ENCODE assay signal across 18 mouse cellular contexts in the genomic region with DNA sequence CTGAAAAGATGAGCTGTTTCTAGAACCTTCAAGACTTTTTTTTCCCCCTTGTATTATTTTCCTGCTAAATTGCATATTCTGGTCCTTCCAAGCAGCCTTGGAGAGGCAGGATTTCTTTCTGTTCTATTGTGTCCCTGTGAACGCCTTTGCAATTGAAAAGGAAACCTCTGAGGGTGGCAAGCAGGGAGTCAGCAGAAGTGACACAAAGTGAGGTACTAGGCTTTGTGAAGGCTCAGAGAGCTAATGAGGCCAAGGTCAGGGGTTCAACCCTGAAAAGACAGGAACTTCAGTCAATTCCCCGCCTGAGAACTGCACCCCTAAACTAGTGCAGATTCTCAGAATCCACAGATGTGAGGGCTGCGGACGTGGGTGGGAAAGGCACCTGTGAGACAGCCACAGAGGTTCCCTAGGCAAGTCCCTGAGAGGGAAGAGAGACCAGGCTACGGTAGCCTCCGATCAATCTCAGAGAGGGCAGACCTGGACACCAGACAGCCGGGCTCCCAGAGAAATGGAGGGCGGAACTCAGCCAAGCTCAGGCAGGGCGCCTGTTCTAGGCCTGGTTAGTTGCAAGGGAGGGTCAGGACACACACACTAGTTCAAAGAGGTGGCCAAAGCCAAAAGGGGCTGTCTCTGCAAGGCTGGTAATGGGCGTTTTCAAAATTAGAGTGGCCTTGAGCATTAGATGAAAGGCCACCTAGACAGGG. TPM values are rescaled to one million over a fixed set of nuclear protein-coding genes. Genes with fewer than 3 reads are reported as not detected.
DNase-seq lines count a peak whose midpoint lies in the region; ATAC-seq and TF ChIP-seq lines count a peak whose summit lies in the region.
"Had no signal": no experiment of that assay in that cellular context is flagged by ENCODE, and none has a peak within 500 bp of the region (broad histone marks: within the 10 kb centered on the region; RNA-seq: fewer than 3 reads in every experiment).

No protein-coding gene starts in this region.

- no peak for TF ChIP-seq EP300 in liver, postnatal 0 days (IDR thresholded peaks at IDR 0.05; ENCODE audit: low read depth)

- no peak overlapping the region for H3K9ac ChIP-seq in liver, adult 2 months (ENCODE audit: low read depth, low read length)
- H3K9ac ChIP-seq in liver, postnatal 0 days (replicated peaks), result no peak overlapping the region
- peak overlapping the region; percentile 41 for H3K9ac ChIP-seq in heart, embryonic 16.5 days (ENCODE audit: low read length)
- H3K9ac ChIP-seq: hindbrain, embryonic 14.5 days; liver, embryonic 15.5 days; neural tube, embryonic 12.5 days had no signal

- no peak overlapping the region for H3K4me3 ChIP-seq in liver, adult 2 months (ENCODE audit: insufficient read depth, low read depth, low read length)
- H3K4me3 ChIP-seq in liver, postnatal 0 days (ENCODE audit: low read depth, low read length), result no peak overlapping the region
- no peak overlapping the region for H3K4me3 ChIP-seq in heart, embryonic 16.5 days (ENCODE audit: low read length)
- H3K4me3 ChIP-seq: liver, embryonic 15.5 days; neural tube, embryonic 12.5 days had no signal

- no peak for TF ChIP-seq CTCF in liver, adult 2 months (IDR thresholded peaks at IDR 0.05; ENCODE audit: low read depth, low read length)
- no peak for TF ChIP-seq CTCF in liver, postnatal 0 days (IDR thresholded peaks at IDR 0.05; ENCODE audit: low read depth)

- DNase-seq in embryo, embryonic 10.5 days (ENCODE audit: low spot score), result peak; percentile 40
- no peak for DNase-seq in embryo, embryonic 10 days (ENCODE audit: low spot score)
- peak; percentile 74 for DNase-seq in liver, adult 2 months (ENCODE audit: extremely low read depth, low read depth, low spot score)
- DNase-seq in liver, postnatal 0 days, result no peak
- DNase-seq in R1 (ENCODE audit: low read depth, low spot score), result peak; percentile 92
- DNase-seq in T-cell, adult 2 months (ENCODE audit: low spot score), result no peak
- DNase-seq in frontal cortex, postnatal 36 days (ENCODE audit: low spot score in 2 of 2), result no peak
- DNase-seq: cerebellum, adult 2 months; gastrocnemius, postnatal 10 days; kidney, adult 18-20 months; lung, postnatal 36 days; right cerebral cortex, adult 18-20 months; thymus, postnatal 25 days had no signal

- peaks cover under 1% of the 10 kb centered on the region; the same call in 1 of the 2 replicates for H3K79me2 ChIP-seq in liver, adult 2 months (ENCODE audit: control insufficient read depth, insufficient read depth, low read length)

- H3K4me2 ChIP-seq in liver, postnatal 0 days (ENCODE audit: low read depth, low read length), result no peak overlapping the region
- H3K4me2 ChIP-seq in heart, embryonic 16.5 days (ENCODE audit: low read depth, low read length), result peak overlapping the region; percentile 14; the same call in 1 of the 2 replicates
- H3K4me2 ChIP-seq: hindbrain, embryonic 14.5 days; liver, embryonic 15.5 days; neural tube, embryonic 12.5 days had no signal

- no peaks in the 10 kb centered on the region for H3K27me3 ChIP-seq in liver, adult 2 months (ENCODE audit: control insufficient read depth, insufficient read depth, low read length)
- H3K27me3 ChIP-seq in liver, postnatal 0 days (ENCODE audit: insufficient read depth, low read length), result no peaks in the 10 kb centered on the region
- no peaks in the 10 kb centered on the region for H3K27me3 ChIP-seq in heart, embryonic 16.5 days (ENCODE audit: control insufficient read depth, insufficient read depth, low read length)
- H3K27me3 ChIP-seq: liver, embryonic 15.5 days; neural tube, embryonic 12.5 days had no signal

- H3K27ac ChIP-seq in liver, adult 2 months (replicated peaks; ENCODE audit: insufficient read depth, low read depth, low read length), result peak overlapping the region; percentile 37; the same call in 1 of the 2 replicates
- H3K27ac ChIP-seq in liver, postnatal 0 days (ENCODE audit: low read depth), result no peak overlapping the region
- H3K27ac ChIP-seq in heart, embryonic 16.5 days (ENCODE audit: low read length), result peak overlapping the region; percentile 76
- H3K27ac ChIP-seq: hindbrain, embryonic 14.5 days; liver, embryonic 15.5 days; neural tube, embryonic 12.5 days had no signal

- WGBS in liver, adult 2 months, result 64% methylated on average over 10 of the region's 10 CpGs
- WGBS in liver, postnatal 0 days (ENCODE audit: insufficient replicate concordance), result 71% methylated on average over 10 of the region's 10 CpGs
- 54% methylated on average over 10 of the region's 10 CpGs for WGBS in heart, embryonic 16.5 days

- ATAC-seq in liver, postnatal 0 days, result no peak
- no peak for ATAC-seq in heart, embryonic 16.5 days (replicated peaks; ENCODE audit: extremely low read depth, insufficient read depth, low FRiP score)
- ATAC-seq: midbrain, embryonic 16.5 days had no signal

- TF ChIP-seq POLR2A in liver, adult 2 months (IDR thresholded peaks at IDR 0.05; ENCODE audit: extremely low read depth, insufficient read depth, low read length), result no peak

- H3K36me3 ChIP-seq in liver, adult 2 months (ENCODE audit: control insufficient read depth, insufficient read depth, low read length), result no peaks in the 10 kb centered on the region
- peaks cover 3% of the 10 kb centered on the region; the same call in 1 of the 2 replicates for H3K36me3 ChIP-seq in liver, postnatal 0 days (replicated peaks; ENCODE audit: insufficient read depth, low read length)
- no peaks in the 10 kb centered on the region for H3K36me3 ChIP-seq in heart, embryonic 16.5 days (ENCODE audit: control insufficient read depth, insufficient read depth)

- peaks cover 10% of the 10 kb centered on the region for H3K4me1 ChIP-seq in liver, adult 2 months (ENCODE audit: control insufficient read depth, insufficient read depth, low read length)
- peaks cover 5% of the 10 kb centered on the region; the same call in 1 of the 2 replicates for H3K4me1 ChIP-seq in liver, postnatal 0 days (ENCODE audit: insufficient read depth)
- H3K4me1 ChIP-seq in heart, embryonic 16.5 days (ENCODE audit: control insufficient read depth, insufficient read depth, low read length), result peaks cover 59% of the 10 kb centered on the region

- no peaks in the 10 kb centered on the region for H3K9me3 ChIP-seq in liver, postnatal 0 days (ENCODE audit: low read length)
- H3K9me3 ChIP-seq in heart, embryonic 16.5 days (replicated peaks; ENCODE audit: control insufficient read depth, low read length), result no peaks in the 10 kb centered on the region
- H3K9me3 ChIP-seq: liver, embryonic 15.5 days; neural tube, embryonic 12.5 days had no signal

RNA-seq across cellular contexts. Expression of gene Smyd2, which starts 5.6 kb away (rescaled TPM):
- total RNA-seq in liver, adult 2 months (2014; rRNA removed), result 18.2 and 19.9 TPM in 2 replicates
- polyA plus RNA-seq in liver, adult 2 months (2012; rRNA removed), result 27.7 and 33.5 TPM in 2 replicates
- 21.4 and 23.3 TPM in 2 replicates for polyA plus RNA-seq in liver, postnatal 0 days (2015; fragmentation: Nextera tagmentation; extraction: Ambion mirVana)
- polyA plus RNA-seq in heart, embryonic 16.5 days (2015; fragmentation: Nextera tagmentation; extraction: Ambion mirVana), result 244 and 255 TPM in 2 replicates

Comparison
In these comparisons a context has a peak if more than half of its experiments do, and no peak if none do; other contexts are left out.
1. DNase-seq: peak in embryo, embryonic 10.5 days (single experiment), liver, adult 2 months (single experiment) and R1 (single experiment); none in embryo, embryonic 10 days (single experiment), liver, postnatal 0 days (single experiment), T-cell, adult 2 months (single experiment) and frontal cortex, postnatal 36 days (0 of 2).